11 mouse cellular contexts compared by ENCODE assay signal in genomic region chr5:103587219-103587618, GRCm38 (mm10). TPM values are rescaled to one million over a fixed set of nuclear protein-coding genes. Genes with fewer than 3 reads are reported as not detected.
A peak's percentile ranks its signal among the peaks of the same experiment; 100 is the strongest.
DNase-seq lines count a peak whose midpoint lies in the region; ATAC-seq lines count a peak whose summit lies in the region.
"Had no signal": no experiment of that assay in that cellular context is flagged by ENCODE, and none has a peak within 500 bp of the region (broad histone marks: within the 10 kb centered on the region; RNA-seq: fewer than 3 reads in every experiment).

No protein-coding gene starts in this region.

- peak; percentile 47 for DNase-seq in hindbrain, embryonic 11.5 days (ENCODE audit: low spot score)
- peak; percentile 30 for DNase-seq in thymus, postnatal 4 days
- no peak for DNase-seq in thymus, postnatal 36 days
- peak; percentile 55 for DNase-seq in embryo, embryonic 10.5 days (ENCODE audit: low spot score)
- no peak for DNase-seq in c-Kit-positive CD71-positive TER-119-positive erythroid progenitor cells, embryonic 14.5 days (ENCODE audit: low spot score)
- DNase-seq in gastrocnemius, postnatal 36 days: no peak
- DNase-seq in ovary, postnatal 36 days (ENCODE audit: low spot score): no peak
- DNase-seq: heart, postnatal 10 days; layer of hippocampus, postnatal 36 days had no signal

- no peak for ATAC-seq in hindbrain, embryonic 11.5 days (ENCODE audit: low FRiP score)
- ATAC-seq in hindbrain, embryonic 13.5 days (ENCODE audit: low FRiP score): no peak

- no peak overlapping the region for H3K9ac ChIP-seq in hindbrain, embryonic 11.5 days (ENCODE audit: low read depth, low read length)
- no peak overlapping the region for H3K9ac ChIP-seq in hindbrain, embryonic 13.5 days
- H3K9ac ChIP-seq: embryonic facial prominence, embryonic 12.5 days had no signal

- H3K36me3 ChIP-seq in hindbrain, embryonic 11.5 days (ENCODE audit: control insufficient read depth, insufficient read depth, low read length): 0 out of 2 replicates have a peak, but pooled peaks cover 3% of the 10 kb centered on the region
- peaks cover 23% of the 10 kb centered on the region for H3K36me3 ChIP-seq in hindbrain, embryonic 13.5 days

- no peak overlapping the region for H3K4me2 ChIP-seq in hindbrain, embryonic 11.5 days (replicated peaks; ENCODE audit: low read depth, low read length)
- H3K4me2 ChIP-seq in hindbrain, embryonic 13.5 days: no peak overlapping the region
- H3K4me2 ChIP-seq: embryonic facial prominence, embryonic 12.5 days had no signal

- intact Hi-C loops in gastrocnemius, postnatal 36 days (cut with DNase I): no loop called here

- H3K27ac ChIP-seq in hindbrain, embryonic 11.5 days (ENCODE audit: low read depth, low read length): no peak overlapping the region
- no peak overlapping the region for H3K27ac ChIP-seq in hindbrain, embryonic 13.5 days
- H3K27ac ChIP-seq: embryonic facial prominence, embryonic 12.5 days had no signal

- H3K27me3 ChIP-seq in hindbrain, embryonic 11.5 days (ENCODE audit: control insufficient read depth, insufficient read depth, low read length): no peaks in the 10 kb centered on the region
- H3K27me3 ChIP-seq in hindbrain, embryonic 13.5 days: no peaks in the 10 kb centered on the region
- H3K27me3 ChIP-seq: embryonic facial prominence, embryonic 12.5 days had no signal

- H3K4me3 ChIP-seq in hindbrain, embryonic 11.5 days (ENCODE audit: low read depth, low read length): no peak overlapping the region
- H3K4me3 ChIP-seq in hindbrain, embryonic 13.5 days: no peak overlapping the region
- H3K4me3 ChIP-seq: embryonic facial prominence, embryonic 12.5 days had no signal

- no peaks in the 10 kb centered on the region for H3K9me3 ChIP-seq in hindbrain, embryonic 11.5 days (ENCODE audit: control insufficient read depth, low read length)
- H3K9me3 ChIP-seq in hindbrain, embryonic 13.5 days: no peaks in the 10 kb centered on the region
- H3K9me3 ChIP-seq: embryonic facial prominence, embryonic 12.5 days had no signal

- H3K4me1 ChIP-seq in hindbrain, embryonic 11.5 days (replicated peaks; ENCODE audit: control insufficient read depth, insufficient read depth, low read length): no peaks in the 10 kb centered on the region
- no peaks in the 10 kb centered on the region for H3K4me1 ChIP-seq in hindbrain, embryonic 13.5 days (replicated peaks)
- H3K4me1 ChIP-seq: embryonic facial prominence, embryonic 12.5 days had no signal

- WGBS in hindbrain, embryonic 11.5 days: 85% methylated on average over 7 of the region's 7 CpGs
- WGBS in hindbrain, embryonic 13.5 days: 82% methylated on average over 7 of the region's 7 CpGs

RNA-seq across cellular contexts. Expression of gene Slc10a6, which starts 42.0 kb away (rescaled TPM):
- polyA plus RNA-seq in hindbrain, embryonic 11.5 days (2014; fragmentation: Nextera tagmentation; extraction: Ambion mirVana): 0.22 and 0.40 TPM in 2 replicates
- polyA plus RNA-seq in hindbrain, embryonic 13.5 days (2015; fragmentation: Nextera tagmentation; extraction: Ambion mirVana): 0.30 and 0.43 TPM in 2 replicates
- 1 to 10 TPM in 1 of 2 experiments, under 1 TPM in 1; 0.57 to 1.6 TPM for total RNA-seq in gastrocnemius, postnatal 36 days (2021)
- total RNA-seq: layer of hippocampus, postnatal 36 days had no signal

Comparison
In these comparisons a context has a peak if more than half of its experiments do, and no peak if none do; other contexts are left out.
1. DNase-seq: peak in hindbrain, embryonic 11.5 days (single experiment), thymus, postnatal 4 days (single experiment) and embryo, embryonic 10.5 days (single experiment); none in thymus, postnatal 36 days (0 of 2), c-Kit-positive CD71-positive TER-119-positive erythroid progenitor cells, embryonic 14.5 days (single experiment), gastrocnemius, postnatal 36 days (0 of 2) and ovary, postnatal 36 days (single experiment).